In the genomic region with DNA sequence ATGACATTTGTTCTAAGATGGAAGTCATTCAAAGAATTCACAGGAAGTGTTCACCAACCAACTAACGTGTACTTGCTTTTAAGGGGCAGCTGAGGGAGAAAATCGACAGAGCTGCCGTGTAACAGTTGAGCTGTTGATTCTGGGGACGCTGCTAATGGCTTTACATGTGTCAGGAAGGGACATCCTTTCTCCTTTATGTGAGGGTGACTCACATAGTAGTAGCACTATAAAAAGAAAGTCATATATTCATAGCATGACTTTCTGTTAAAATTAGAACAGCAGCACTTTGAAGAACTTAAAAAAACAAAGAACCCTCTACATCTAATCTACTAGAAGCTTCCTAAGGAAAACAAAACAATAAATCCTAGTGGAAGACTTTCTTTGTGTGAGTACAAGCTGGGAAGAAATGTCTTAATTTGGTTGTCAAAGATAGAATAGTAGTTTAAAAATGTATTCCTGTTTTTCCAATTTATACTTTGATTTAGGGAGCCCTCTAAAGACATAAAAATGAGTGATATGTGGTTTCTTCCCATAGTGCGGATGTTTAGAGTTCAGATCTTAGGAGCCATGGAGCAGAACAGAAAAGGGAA, we compare ENCODE assay signal across 17 mouse cellular contexts.
"Had no signal": no experiment of that assay in that cellular context is flagged by ENCODE, and none has a peak within 500 bp of the region (broad histone marks: within the 10 kb centered on the region; RNA-seq: fewer than 3 reads in every experiment).

No protein-coding gene starts in this region.

- ATAC-seq: midbrain, embryonic 16.5 days had no signal

- H3K4me3 ChIP-seq: midbrain, embryonic 10.5 days; midbrain, embryonic 12.5 days; myocyte; neural tube, embryonic 13.5 days; neural tube, embryonic 15.5 days; stomach, embryonic 15.5 days had no signal

- H3K36me3 ChIP-seq: midbrain, embryonic 12.5 days; neural tube, embryonic 13.5 days; neural tube, embryonic 15.5 days; stomach, embryonic 15.5 days had no signal

- H3K4me1 ChIP-seq: stomach, embryonic 15.5 days had no signal

- DNase-seq: lung, adult 18-20 months; lung, embryonic 14.5 days; lung, postnatal 10 days; lung, postnatal 4 days; midbrain, embryonic 14.5 days; right cerebral cortex, postnatal 14 days; thymus, adult 2 months; thymus, postnatal 25 days; thymus, postnatal 4 days had no signal

- H3K9me3 ChIP-seq: midbrain, embryonic 10.5 days; neural tube, embryonic 13.5 days; neural tube, embryonic 15.5 days; stomach, embryonic 15.5 days had no signal

- H3K9ac ChIP-seq: lung, embryonic 14.5 days; midbrain, embryonic 12.5 days; neural tube, embryonic 13.5 days; neural tube, embryonic 15.5 days; stomach, embryonic 15.5 days had no signal

- H3K27me3 ChIP-seq: midbrain, embryonic 12.5 days; stomach, embryonic 15.5 days had no signal

- H3K27ac ChIP-seq: midbrain, embryonic 10.5 days; midbrain, embryonic 12.5 days; neural tube, embryonic 13.5 days; neural tube, embryonic 15.5 days; stomach, embryonic 15.5 days; stomach, postnatal 0 days had no signal

- H3K4me2 ChIP-seq: lung, embryonic 14.5 days; midbrain, embryonic 12.5 days; neural tube, embryonic 13.5 days; neural tube, embryonic 15.5 days; stomach, embryonic 15.5 days had no signal
